Mouse (Mus musculus) olfactory bulb, adult 2 months (tissue): ENCODE measurements around the gene Snd1. TPM values are rescaled to one million over a fixed set of nuclear protein-coding genes. Genes with fewer than 3 reads are reported as not detected.

Experiments
- H3K27ac ChIP-seq: fragments of 200-500 bp; 2 replicates; pipeline ENCODE4 v1.5.1; 2012; ENCODE audit warnings: low read depth, low read length; ENCODE audit not compliant: insufficient read depth
- H3K4me1 ChIP-seq: fragments of 200-500 bp; 2 replicates; pipeline ENCODE4 v1.6.1; 2012; ENCODE audit warnings: low read length; ENCODE audit not compliant: control insufficient read depth, insufficient read depth
- H3K4me3 ChIP-seq: fragments of 200-500 bp; 2 replicates; pipeline ENCODE4 v1.5.1; 2012; ENCODE audit warnings: mild to moderate bottlenecking, low read depth, low read length, moderate library complexity; ENCODE audit not compliant: insufficient read depth
- CTCF ChIP-seq: fragments of 200-500 bp; IDR thresholded peaks from 2 replicates; pipeline ENCODE4 v1.5.1; 2012; ENCODE audit warnings: low read depth, mild to moderate bottlenecking, low read length, moderate library complexity; ENCODE audit not compliant: insufficient read depth
- POLR2A ChIP-seq: fragments of 200-500 bp; IDR thresholded peaks from 2 replicates; pipeline ENCODE4 v1.6.1; 2012; ENCODE audit warnings: mild to moderate bottlenecking, low read depth, low read length, moderate library complexity; ENCODE audit not compliant: insufficient read depth
- WGBS: fragments of 180-500 bp; shearing (Covaris S2); methylation state at CpG from one replicate; pipeline ENCODE4 v1.1.7; 2018; 5-methylcytosine and 5-hydroxymethylcytosine counted together
- polyA plus RNA-seq: library from polyadenylated mRNA; stranded (reverse); fragments of >200 nt; gene quantifications from 2 replicates; pipeline ENCODE4 v1.2.4, GENCODE M21; 2012; ENCODE audit warnings: low replicate concordance; ENCODE audit not compliant: missing spikeins, insufficient read depth, insufficient read length

The Snd1 gene
- polyA plus RNA-seq, 1 experiment, result not detected

- Histone ChIP-seq H3K4me1 (peaks cover 4% of the 10 kb centered on the region; the same call in 1 of the 2 replicates), H3K27ac (no peak overlapping the region), H3K4me3 (no peak overlapping the region)
- TF ChIP-seq POLR2A (no peak), CTCF (no peak)
- WGBS, result 97% methylated on average over 1 of the region's 1 CpGs
Measured at GRCm38 (mm10) chr6:28521416-28521815, 46.5 kb downstream of the Snd1 start.

DNA sequence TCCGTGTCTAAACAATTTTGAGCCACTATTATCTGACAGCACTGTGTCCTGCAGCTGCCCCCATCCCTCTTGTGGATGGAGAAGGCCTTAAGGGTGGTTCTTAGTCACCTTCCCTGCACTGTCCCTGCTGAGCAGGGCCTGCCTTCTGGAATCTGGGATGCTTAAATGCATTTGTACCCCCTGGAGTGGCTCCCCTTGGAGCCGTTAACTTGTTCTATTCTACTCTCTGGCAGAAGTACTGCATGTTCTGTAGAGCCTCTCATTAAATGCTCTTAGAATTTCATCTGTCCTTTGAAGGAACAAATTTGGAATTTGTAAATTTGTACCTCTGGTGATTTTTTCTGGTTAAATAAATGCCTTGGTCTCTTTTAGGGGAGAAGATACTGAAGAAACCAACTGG lies 50.6 kb downstream of the Snd1 start:
- TF ChIP-seq CTCF (no peak), POLR2A (no peak)
- 64% methylated on average over 2 of the region's 2 CpGs for WGBS
- Histone ChIP-seq H3K27ac (peak overlapping the region; percentile 52; the same call in 1 of the 2 replicates), H3K4me1 (peaks cover 4% of the 10 kb centered on the region; the same call in 1 of the 2 replicates), H3K4me3 (no peak overlapping the region)

DNA sequence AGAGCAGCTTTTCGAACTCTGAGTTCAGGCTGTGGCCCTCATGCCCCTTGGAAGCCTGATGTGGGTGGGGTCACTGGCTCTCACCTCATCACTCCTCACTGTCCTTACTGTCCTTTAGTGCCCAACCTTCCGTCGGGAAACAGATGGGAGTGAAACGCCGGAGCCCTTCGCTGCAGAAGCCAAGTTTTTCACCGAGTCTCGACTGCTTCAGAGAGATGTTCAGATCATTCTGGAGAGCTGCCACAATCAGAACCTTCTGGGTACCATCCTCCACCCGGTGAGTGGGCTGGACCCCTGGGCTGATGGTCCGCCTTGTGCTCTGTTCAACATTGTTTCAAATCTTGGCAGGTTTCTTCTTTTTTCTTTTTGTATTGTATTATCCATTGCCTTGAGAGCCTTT lies 52.5 kb downstream of the Snd1 start:
- H3K4me3 ChIP-seq, result no peak overlapping the region
- no peak overlapping the region for H3K27ac ChIP-seq
- no peak for TF ChIP-seq POLR2A
- TF ChIP-seq CTCF, result no peak
- H3K4me1 ChIP-seq, result peaks cover 4% of the 10 kb centered on the region; the same call in 1 of the 2 replicates
- WGBS, result 88% methylated on average over 10 of the region's 10 CpGs

DNA sequence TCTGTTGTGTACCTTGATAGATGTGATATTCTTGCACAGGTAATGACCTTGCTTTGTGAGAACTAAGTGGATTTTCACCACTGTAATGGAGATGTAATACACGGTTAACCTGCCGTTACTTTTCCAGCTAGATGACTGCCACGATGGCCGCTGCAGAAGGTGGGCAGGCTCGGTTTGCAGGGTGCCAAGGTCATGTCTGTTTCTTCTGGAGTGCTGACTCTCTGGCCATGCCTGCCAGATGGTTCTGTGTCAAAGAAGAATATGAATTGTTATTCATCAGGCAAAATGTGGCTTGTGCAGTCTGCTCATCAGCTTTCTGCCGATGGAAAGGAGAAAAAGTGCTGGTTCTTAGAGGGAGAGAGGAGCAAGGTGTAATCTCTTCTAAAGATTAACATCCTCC lies 53.3 kb downstream of the Snd1 start:
- H3K4me3 ChIP-seq, result no peak overlapping the region
- WGBS, result 85% methylated on average over 6 of the region's 6 CpGs
- TF ChIP-seq CTCF (no peak), POLR2A (no peak)
- H3K4me1 ChIP-seq, result peaks cover 4% of the 10 kb centered on the region; the same call in 1 of the 2 replicates
- no peak overlapping the region for H3K27ac ChIP-seq

- WGBS, result 96% methylated on average over 5 of the region's 5 CpGs
- Histone ChIP-seq H3K4me1 (0 out of 2 replicates have a peak, but pooled peaks cover 2% of the 10 kb centered on the region), H3K4me3 (no peak overlapping the region), H3K27ac (no peak overlapping the region)
- TF ChIP-seq POLR2A, result no peak
Measured at GRCm38 (mm10) chr6:28536464-28536863, 61.5 kb downstream of the Snd1 start.

DNA sequence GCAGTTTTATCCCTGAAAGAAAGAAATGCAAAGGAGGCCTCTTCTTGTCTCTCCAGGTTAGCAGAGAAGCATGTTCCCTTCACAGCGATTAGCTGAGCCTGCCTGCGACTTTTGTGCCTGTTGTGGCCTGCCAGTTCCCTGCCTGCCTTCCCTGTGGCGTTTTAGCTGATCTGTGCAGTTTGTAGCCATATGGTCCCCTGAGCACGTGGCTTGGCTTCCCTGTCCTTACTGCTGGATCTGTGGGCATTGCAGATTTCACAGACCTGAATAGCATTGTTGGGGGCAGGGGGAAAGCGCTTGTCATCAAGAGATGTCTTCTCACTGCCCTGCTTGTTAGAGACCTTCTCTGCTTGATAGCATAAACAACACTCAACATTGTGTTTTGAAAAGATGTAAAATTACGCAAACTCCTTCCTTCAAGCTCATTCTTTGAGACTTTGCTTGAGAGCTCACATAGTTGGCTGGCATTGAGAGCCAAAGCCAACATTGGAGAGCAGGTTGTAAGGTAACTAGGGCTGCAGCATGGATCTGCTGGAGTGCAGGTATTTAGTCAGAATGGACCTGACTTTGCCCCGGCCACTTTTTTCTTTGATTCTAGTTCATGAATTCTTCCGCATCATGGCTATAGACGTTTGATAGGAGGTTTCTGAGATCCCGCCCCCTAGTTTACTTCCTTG lies 63.0 kb downstream of the Snd1 start:
- Histone ChIP-seq H3K4me3 (no peak overlapping the region), H3K27ac (no peak overlapping the region)

GRCm38 (mm10) chr6:28542298-28542701 lies 67.4 kb downstream of the Snd1 start:
- TF ChIP-seq POLR2A, result no peak
- no peak for TF ChIP-seq CTCF
- Histone ChIP-seq H3K27ac (peak overlapping the region; percentile 13; the same call in 1 of the 2 replicates), H3K4me3 (no peak overlapping the region), H3K4me1 (peaks cover 6% of the 10 kb centered on the region; the same call in 1 of the 2 replicates)
- WGBS, result 41% methylated on average over 6 of the region's 6 CpGs

More for the DNA sequence above, 63.0 kb downstream of the Snd1 start:
- no peak for TF ChIP-seq CTCF
- no peak for TF ChIP-seq POLR2A
- 88% methylated on average over 10 of the region's 10 CpGs for WGBS
- H3K4me1 ChIP-seq, result peaks cover 6% of the 10 kb centered on the region; the same call in 1 of the 2 replicates

DNA sequence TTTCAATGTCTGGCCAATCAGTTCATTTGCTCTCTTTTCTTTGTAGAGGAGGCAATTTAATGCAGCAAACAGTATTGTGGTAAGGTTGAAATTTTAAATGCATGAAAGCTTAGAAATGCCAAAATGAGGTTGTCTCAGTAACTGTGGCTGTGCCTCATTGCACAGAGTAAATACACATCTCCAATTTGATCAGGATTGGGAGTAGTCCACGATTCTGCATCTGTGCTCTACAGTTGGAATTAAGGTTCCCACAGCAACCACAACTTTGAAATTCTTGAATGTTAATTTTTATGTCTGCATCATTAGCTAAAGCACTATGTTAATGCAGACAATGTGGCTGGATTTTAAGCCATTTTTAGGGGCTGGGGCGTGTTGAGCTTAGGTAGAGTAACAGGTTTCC lies 72.0 kb downstream of the Snd1 start:
- WGBS, result 74% methylated on average over 2 of the region's 2 CpGs
- no peak for TF ChIP-seq CTCF
- TF ChIP-seq POLR2A, result no peak
- Histone ChIP-seq H3K27ac (no peak overlapping the region), H3K4me1 (peaks cover 4% of the 10 kb centered on the region; the same call in 1 of the 2 replicates), H3K4me3 (no peak overlapping the region)

- 89% methylated on average over 2 of the region's 2 CpGs for WGBS
- H3K4me1 ChIP-seq, result 0 out of 2 replicates have a peak, but pooled peaks cover under 1% of the 10 kb centered on the region
- TF ChIP-seq POLR2A (no peak), CTCF (no peak)
- H3K4me3 ChIP-seq, result no peak overlapping the region
- no peak overlapping the region for H3K27ac ChIP-seq
Measured at GRCm38 (mm10) chr6:28549374-28549773, 74.4 kb downstream of the Snd1 start.
